Mouse (Mus musculus) stomach, embryonic 14.5 days (tissue): ENCODE measurements around the gene Sirt1. TPM values are rescaled to one million over a fixed set of nuclear protein-coding genes. Genes with fewer than 3 reads are reported as not detected.
"Not testable (repeated sequence)": the region's sequence is repeated elsewhere in the genome, so short reads cannot be mapped to it uniquely, and the experiment has no call there.

Experiments used
- ATAC-seq: fragments of 200-750 bp; cut with Nextera tagmentation; 2 replicates; pipeline ENCODE4 v1.8.0; 2017; ENCODE audit warnings: low read depth, moderate TSS enrichment; ENCODE audit not compliant: insufficient number of reproducible peaks, insufficient read depth, low FRiP score
- H3K27ac ChIP-seq: fragments of 300-500 bp; sonication (generic); 2 replicates; pipeline ENCODE4 v1.5.1; 2014; ENCODE audit warnings: mild to moderate bottlenecking, low read length, moderate library complexity, mixed read lengths
- H3K27me3 ChIP-seq: fragments of 300-500 bp; sonication (generic); 2 replicates; pipeline ENCODE4 v1.6.1; 2014; ENCODE audit warnings: low read length, control low read depth, mixed read lengths; ENCODE audit not compliant: control insufficient read depth, insufficient read depth
- H3K36me3 ChIP-seq: fragments of 300-500 bp; sonication (generic); 2 replicates; pipeline ENCODE4 v1.6.1; 2014; ENCODE audit warnings: mild to moderate bottlenecking, control low read depth, low read length, moderate library complexity, mixed read lengths; ENCODE audit not compliant: control insufficient read depth, insufficient read depth
- H3K4me1 ChIP-seq: fragments of 300-500 bp; sonication (generic); 2 replicates; pipeline ENCODE4 v1.6.1; 2014; ENCODE audit warnings: low read length, control low read depth, mixed read lengths; ENCODE audit not compliant: control insufficient read depth, insufficient read depth
- H3K4me2 ChIP-seq: fragments of 300-500 bp; sonication (generic); replicated peaks from 2 replicates; pipeline ENCODE4 v1.6.1; 2014; ENCODE audit warnings: low read depth, low read length, control low read depth
- H3K4me3 ChIP-seq: fragments of 300-500 bp; sonication (generic); 2 replicates; pipeline ENCODE4 v1.5.1; 2014; ENCODE audit warnings: low read depth, low read length, control low read depth
- H3K9ac ChIP-seq: fragments of 300-500 bp; sonication (generic); replicated peaks from 2 replicates; pipeline ENCODE4 v1.6.1; 2014; ENCODE audit warnings: low read depth, mild to moderate bottlenecking, control low read depth, low read length, moderate library complexity, mixed read lengths
- H3K9me3 ChIP-seq: fragments of 300-500 bp; sonication (generic); 2 replicates; pipeline ENCODE4 v1.6.1; 2016; ENCODE audit warnings: low read depth, low read length, control low read depth; ENCODE audit not compliant: control insufficient read depth
- WGBS: fragments of 180-500 bp; shearing (Covaris S2); extraction: QIAGEN DNeasy Blood & Tissue Kit; methylation state at CpG from one replicate; pipeline ENCODE4 v1.1.7; 2014; 5-methylcytosine and 5-hydroxymethylcytosine counted together
- polyA plus RNA-seq: library from polyadenylated mRNA; unstranded; fragments of >200 nt; fragmentation: Nextera tagmentation; extraction: Ambion mirVana; gene quantifications from 2 replicates; pipeline ENCODE4 v1.2.1, GENCODE M21; 2014

Sirt1 gene
- polyA plus RNA-seq, 1 experiment from 2014 or later, result 8.1 TPM

- Histone ChIP-seq H3K27ac (no peak overlapping the region), H3K4me1 (no peaks in the 10 kb centered on the region), H3K9ac (no peak overlapping the region), H3K27me3 (no peaks in the 10 kb centered on the region), H3K4me2 (no peak overlapping the region), H3K9me3 (no peaks in the 10 kb centered on the region), H3K36me3 (no peaks in the 10 kb centered on the region), H3K4me3 (no peak overlapping the region)
- 77% methylated on average over 2 of the region's 2 CpGs for WGBS
- ATAC-seq, result no peak
These were observed 22.1 kb upstream of the Sirt1 start for GRCm38 (mm10) chr10:63403636-63404035.

GRCm38 (mm10) chr10:63402731-63403504, 21.4 kb upstream of the Sirt1 start:
- Histone ChIP-seq H3K9ac (no peak overlapping the region), H3K36me3 (no peaks in the 10 kb centered on the region), H3K4me1 (no peaks in the 10 kb centered on the region), H3K4me3 (no peak overlapping the region), H3K27me3 (no peaks in the 10 kb centered on the region), H3K4me2 (no peak overlapping the region), H3K9me3 (no peaks in the 10 kb centered on the region), H3K27ac (no peak overlapping the region)
- WGBS, result 79% methylated on average over 5 of the region's 5 CpGs
- no peak for ATAC-seq

GRCm38 (mm10) chr10:63396963-63397362, 15.5 kb upstream of the Sirt1 start:
- Histone ChIP-seq H3K4me2 (no peak overlapping the region), H3K4me3 (no peak overlapping the region), H3K4me1 (no peaks in the 10 kb centered on the region), H3K36me3 (no peaks in the 10 kb centered on the region), H3K9ac (no peak overlapping the region), H3K27ac (no peak overlapping the region), H3K9me3 (no peaks in the 10 kb centered on the region), H3K27me3 (no peaks in the 10 kb centered on the region)
- WGBS, result 89% methylated on average over 10 of the region's 10 CpGs
- ATAC-seq, result no peak

- ATAC-seq, result no peak
- no peak overlapping the region for H3K4me2 ChIP-seq
- no peaks in the 10 kb centered on the region for H3K36me3 ChIP-seq
- H3K27ac ChIP-seq, result no peak overlapping the region
- no peaks in the 10 kb centered on the region for H3K27me3 ChIP-seq
- 63% methylated on average over 4 of the region's 4 CpGs for WGBS
- no peaks in the 10 kb centered on the region for H3K4me1 ChIP-seq
- H3K9me3 ChIP-seq, result no peaks in the 10 kb centered on the region
- H3K4me3 ChIP-seq, result no peak overlapping the region
- no peak overlapping the region for H3K9ac ChIP-seq
These were observed 7.4 kb upstream of the Sirt1 start for GRCm38 (mm10) chr10:63388948-63389347.

GRCm38 (mm10) chr10:63386991-63387390, 5.5 kb upstream of the Sirt1 start:
- Histone ChIP-seq H3K4me2 (peak overlapping the region; percentile 67), H3K27ac (no peak overlapping the region), H3K4me1 (no peaks in the 10 kb centered on the region), H3K4me3 (peak overlapping the region; percentile 43), H3K27me3 (no peaks in the 10 kb centered on the region), H3K9ac (peak overlapping the region; percentile 28; the same call in 1 of the 2 replicates), H3K9me3 (no peaks in the 10 kb centered on the region), H3K36me3 (no peaks in the 10 kb centered on the region)
- WGBS, result 2% methylated on average over 10 of the region's 10 CpGs
- ATAC-seq, result no peak

GRCm38 (mm10) chr10:63386444-63386843, 4.9 kb upstream of the Sirt1 start:
- H3K27me3 ChIP-seq, result no peaks in the 10 kb centered on the region
- H3K36me3 ChIP-seq, result no peaks in the 10 kb centered on the region
- no peaks in the 10 kb centered on the region for H3K9me3 ChIP-seq
- peak overlapping the region; percentile 67 for H3K4me2 ChIP-seq
- ATAC-seq, result peak; percentile 84
- peaks cover 3% of the 10 kb centered on the region; the same call in 1 of the 2 replicates for H3K4me1 ChIP-seq
- peak overlapping the region; percentile 28; the same call in 1 of the 2 replicates for H3K9ac ChIP-seq
- WGBS, result under 1% methylated on average over 19 of the region's 19 CpGs
- H3K27ac ChIP-seq, result no peak overlapping the region
- peak overlapping the region; percentile 43 for H3K4me3 ChIP-seq

GRCm38 (mm10) chr10:63385897-63386296, 4.4 kb upstream of the Sirt1 start:
- H3K4me1 ChIP-seq, H3K36me3 ChIP-seq, H3K27ac ChIP-seq, H3K9me3 ChIP-seq, ATAC-seq, H3K27me3 ChIP-seq, H3K9ac ChIP-seq: not testable (repeated sequence)
- Histone ChIP-seq H3K4me3 (peak overlapping the region; percentile 43), H3K4me2 (peak overlapping the region; percentile 67)
- WGBS, result 19% methylated on average over 5 of the region's 5 CpGs

GRCm38 (mm10) chr10:63382372-63383279, 1.1 kb upstream of the Sirt1 start, which contains the start of gene Dnajc12:
TSS of gene Dnajc12 (plus strand) at chr10:63382443.
- peak within 1 kb of the TSS; percentile 18 for H3K9ac ChIP-seq
- 0 out of 2 replicates have a peak, but pooled peaks cover 2% of the 10 kb centered on the region for H3K27me3 ChIP-seq
- H3K36me3 ChIP-seq, result no peaks in the 10 kb centered on the region
- ATAC-seq, result peak; percentile 90
- H3K27ac ChIP-seq, result no peak within 1 kb of the TSS
- peaks cover 5% of the 10 kb centered on the region; the same call in 1 of the 2 replicates for H3K4me1 ChIP-seq
- WGBS, result under 1% methylated on average over 28 of the region's 28 CpGs
- peak within 1 kb of the TSS; percentile 55 for H3K4me2 ChIP-seq
- H3K4me3 ChIP-seq, result peak within 1 kb of the TSS; percentile 39
- no peaks in the 10 kb centered on the region for H3K9me3 ChIP-seq
